Mouse (Mus musculus) heart, postnatal 4 days (tissue): Measurements from ENCODE around the gene Plekhj1. TPM values are rescaled to one million over a fixed set of nuclear protein-coding genes. Genes with fewer than 3 reads are reported as not detected.
"Not testable (repeated sequence)": the region's sequence is repeated elsewhere in the genome, so short reads cannot be mapped to it uniquely, and the experiment has no call there.

ENCODE experiments used
- DNase-seq: peaks from one replicate; pipeline ENCODE4 v3.0.0; 2021
- total RNA-seq, 2 experiments: library from RNA; stranded (reverse); gene quantifications; 2 replicates each; pipeline ENCODE4 v1.2.3; 2021

Plekhj1 gene
- total RNA-seq, 2 experiments from 2014 or later: 36.2 to 37.1 TPM

- DNase-seq: peak; percentile 98
Observed at GRCm38 (mm10) chr10:80826151-80827062, 28.0 kb upstream of the Plekhj1 start, which contains the start of gene Oaz1. Oaz1 (plus strand) TSS chr10:80826656.

- no peak for DNase-seq
Observed at GRCm38 (mm10) chr10:80824827-80825226, 26.4 kb upstream of the Plekhj1 start.

- no peak for DNase-seq
Observed at GRCm38 (mm10) chr10:80823847-80824643, 25.6 kb upstream of the Plekhj1 start.

- DNase-seq: no peak
Observed at GRCm38 (mm10) chr10:80823316-80823715, 24.9 kb upstream of the Plekhj1 start.

GRCm38 (mm10) chr10:80822528-80822927, 24.1 kb upstream of the Plekhj1 start:
- no peak for DNase-seq

- DNase-seq: no peak
Observed at GRCm38 (mm10) chr10:80821991-80822390, 23.6 kb upstream of the Plekhj1 start.

GRCm38 (mm10) chr10:80819406-80819805, 21.0 kb upstream of the Plekhj1 start:
- no peak for DNase-seq

- no peak for DNase-seq
Observed at GRCm38 (mm10) chr10:80818599-80819281, 20.3 kb upstream of the Plekhj1 start.

GRCm38 (mm10) chr10:80817955-80818354, 19.5 kb upstream of the Plekhj1 start:
- not testable (repeated sequence) for DNase-seq

GRCm38 (mm10) chr10:80817164-80817563, 18.7 kb upstream of the Plekhj1 start:
- DNase-seq: no peak

GRCm38 (mm10) chr10:80816303-80816702, 17.9 kb upstream of the Plekhj1 start:
- not testable (repeated sequence) for DNase-seq

- no peak for DNase-seq
Observed at GRCm38 (mm10) chr10:80814800-80815199, 16.4 kb upstream of the Plekhj1 start.

GRCm38 (mm10) chr10:80813366-80813765, 14.9 kb upstream of the Plekhj1 start, which contains the start of gene Jsrp1:
Jsrp1 (minus strand) TSS chr10:80813498.
- DNase-seq: no peak

GRCm38 (mm10) chr10:80812391-80813041, 14.1 kb upstream of the Plekhj1 start:
- DNase-seq: no peak

- no peak for DNase-seq
Observed at GRCm38 (mm10) chr10:80810084-80810483, 11.7 kb upstream of the Plekhj1 start.

- DNase-seq: no peak
Observed at GRCm38 (mm10) chr10:80808985-80809632, 10.7 kb upstream of the Plekhj1 start.

- DNase-seq: no peak
Observed at GRCm38 (mm10) chr10:80808099-80808984, 9.9 kb upstream of the Plekhj1 start.

- DNase-seq: peak; percentile 79
Observed at GRCm38 (mm10) chr10:80807057-80807627, 8.7 kb upstream of the Plekhj1 start.

- DNase-seq: no peak
Observed at GRCm38 (mm10) chr10:80806341-80807056, 8.1 kb upstream of the Plekhj1 start.
